Mouse (Mus musculus) embryonic fibroblast, embryonic 13.5 days (primary cell): ENCODE results near the gene Grhl3. TPM values are rescaled to one million over a fixed set of nuclear protein-coding genes. Genes with fewer than 3 reads are reported as not detected.

Source experiments
- H3K27ac ChIP-seq: 2 replicates; pipeline ENCODE4 v1.5.1; 2012; ENCODE audit warnings: low read length, control low read depth, inconsistent platforms; ENCODE audit not compliant: insufficient read depth
- H3K4me1 ChIP-seq: 2 replicates; pipeline ENCODE4 v1.6.1; 2011; ENCODE audit warnings: low read length; ENCODE audit not compliant: control insufficient read depth, insufficient read depth
- H3K4me3 ChIP-seq: 2 replicates; pipeline ENCODE4 v1.5.1; 2011; ENCODE audit warnings: mild to moderate bottlenecking, control low read depth, low read length; ENCODE audit not compliant: insufficient read depth
- CTCF ChIP-seq: IDR thresholded peaks from 2 replicates; pipeline ENCODE4 v1.5.1; 2011; ENCODE audit warnings: mild to moderate bottlenecking, control low read depth, low read length, moderate library complexity, borderline replicate concordance; ENCODE audit not compliant: insufficient read depth
- POLR2A ChIP-seq: IDR thresholded peaks from 2 replicates; pipeline ENCODE4 v1.6.1; 2011; ENCODE audit warnings: low read depth, mild to moderate bottlenecking, control low read depth, low read length, moderate library complexity
- polyA plus RNA-seq: library from polyadenylated mRNA; stranded (reverse); fragments of >200 nt; gene quantifications from 2 replicates; pipeline ENCODE4 v1.2.4, GENCODE M21; 2011; ENCODE audit warnings: low read depth; ENCODE audit not compliant: missing spikeins, insufficient read length

The Grhl3 gene
- polyA plus RNA-seq, 1 experiment, result not detected

GRCm38 (mm10) chr4:135513865-135514264 lies 59.6 kb downstream of the Grhl3 start:
- H3K4me1 ChIP-seq, result no peaks in the 10 kb centered on the region
- no peak overlapping the region for H3K4me3 ChIP-seq
- TF ChIP-seq CTCF (no peak), POLR2A (no peak)
- H3K27ac ChIP-seq, result no peak overlapping the region

GRCm38 (mm10) chr4:135509515-135509914 lies 63.9 kb downstream of the Grhl3 start:
- Histone ChIP-seq H3K4me1 (no peaks in the 10 kb centered on the region), H3K4me3 (no peak overlapping the region), H3K27ac (no peak overlapping the region)
- TF ChIP-seq POLR2A (no peak), CTCF (no peak)

GRCm38 (mm10) chr4:135508419-135509039 lies 64.9 kb downstream of the Grhl3 start:
- no peak overlapping the region for H3K27ac ChIP-seq
- peak; percentile 68; the same call in 1 of the 2 replicates for TF ChIP-seq CTCF
- TF ChIP-seq POLR2A, result no peak
- H3K4me3 ChIP-seq, result no peak overlapping the region
- H3K4me1 ChIP-seq, result no peaks in the 10 kb centered on the region

GRCm38 (mm10) chr4:135507547-135508350 lies 65.7 kb downstream of the Grhl3 start:
- Histone ChIP-seq H3K4me1 (no peaks in the 10 kb centered on the region), H3K4me3 (peak overlapping the region; percentile 28), H3K27ac (no peak overlapping the region)
- no peak for TF ChIP-seq POLR2A
- TF ChIP-seq CTCF, result no peak

- TF ChIP-seq POLR2A, result no peak
- TF ChIP-seq CTCF, result no peak
- H3K4me1 ChIP-seq, result no peaks in the 10 kb centered on the region
These were observed 67.6 kb downstream of the Grhl3 start for GRCm38 (mm10) chr4:135505794-135506193.

GRCm38 (mm10) chr4:135501587-135501986 lies 71.8 kb downstream of the Grhl3 start:
- Histone ChIP-seq H3K4me3 (no peak overlapping the region), H3K4me1 (no peaks in the 10 kb centered on the region), H3K27ac (no peak overlapping the region)
- TF ChIP-seq CTCF (no peak), POLR2A (no peak)

More at GRCm38 (mm10) chr4:135505794-135506193, 67.6 kb downstream of the Grhl3 start:
- H3K27ac ChIP-seq, result no peak overlapping the region
- H3K4me3 ChIP-seq, result no peak overlapping the region

GRCm38 (mm10) chr4:135499831-135500230 lies 73.6 kb downstream of the Grhl3 start:
- Histone ChIP-seq H3K4me1 (no peaks in the 10 kb centered on the region), H3K4me3 (no peak overlapping the region), H3K27ac (no peak overlapping the region)
- no peak for TF ChIP-seq POLR2A
- no peak for TF ChIP-seq CTCF

- TF ChIP-seq POLR2A (no peak), CTCF (no peak)
- no peaks in the 10 kb centered on the region for H3K4me1 ChIP-seq
These were observed 75.3 kb downstream of the Grhl3 start for GRCm38 (mm10) chr4:135498136-135498535.

GRCm38 (mm10) chr4:135495810-135496209 lies 77.6 kb downstream of the Grhl3 start:
- TF ChIP-seq POLR2A, result no peak
- no peak for TF ChIP-seq CTCF
- Histone ChIP-seq H3K4me3 (no peak overlapping the region), H3K27ac (no peak overlapping the region), H3K4me1 (no peaks in the 10 kb centered on the region)

More at GRCm38 (mm10) chr4:135498136-135498535, 75.3 kb downstream of the Grhl3 start:
- no peak overlapping the region for H3K27ac ChIP-seq
- H3K4me3 ChIP-seq, result no peak overlapping the region

- no peak overlapping the region for H3K27ac ChIP-seq
These were observed 78.0 kb downstream of the Grhl3 start for GRCm38 (mm10) chr4:135495397-135495791.

More at GRCm38 (mm10) chr4:135495397-135495791, 78.0 kb downstream of the Grhl3 start:
- peak overlapping the region; percentile 82; the same call in 1 of the 2 replicates for H3K4me3 ChIP-seq
- TF ChIP-seq CTCF (no peak), POLR2A (no peak)
- no peaks in the 10 kb centered on the region for H3K4me1 ChIP-seq
